Mouse (Mus musculus) ES-Bruce4 (cell line): Measurements from ENCODE around the gene Il27ra. TPM values are rescaled to one million over a fixed set of nuclear protein-coding genes. Genes with fewer than 3 reads are reported as not detected.

ENCODE experiments used
- H3K27ac ChIP-seq: 2 replicates; pipeline ENCODE4 v1.5.1; 2012; ENCODE audit warnings: low read length, inconsistent platforms; ENCODE audit not compliant: insufficient read depth
- H3K27me3 ChIP-seq: 2 replicates; pipeline ENCODE4 v1.6.1; 2012; ENCODE audit warnings: mild to moderate bottlenecking, low read length, inconsistent platforms; ENCODE audit not compliant: control insufficient read depth, poor library complexity, insufficient read depth, severe bottlenecking
- H3K36me3 ChIP-seq: 2 replicates; pipeline ENCODE4 v1.6.1; 2012; ENCODE audit warnings: inconsistent platforms, mild to moderate bottlenecking, low read length, moderate library complexity; ENCODE audit not compliant: control insufficient read depth, poor library complexity, insufficient read depth, severe bottlenecking
- H3K4me1 ChIP-seq: one replicate; pipeline ENCODE4 v1.8.1; 2011; ENCODE audit warnings: low read length; ENCODE audit not compliant: control insufficient read depth, insufficient read depth
- H3K4me3 ChIP-seq: 2 replicates; pipeline ENCODE4 v1.5.1; 2011; ENCODE audit warnings: low read depth, mild to moderate bottlenecking, low read length
- H3K9ac ChIP-seq: 2 replicates; pipeline ENCODE4 v1.6.1; 2012; ENCODE audit warnings: low read depth, mild to moderate bottlenecking, inconsistent platforms; ENCODE audit not compliant: poor library complexity, severe bottlenecking
- H3K9me3 ChIP-seq: replicated peaks from 2 replicates; pipeline ENCODE4 v1.6.1; 2012; ENCODE audit warnings: mild to moderate bottlenecking, low read length, inconsistent platforms; ENCODE audit not compliant: control insufficient read depth, poor library complexity, insufficient read depth, severe bottlenecking
- CTCF ChIP-seq: IDR thresholded peaks from one replicate; pipeline ENCODE4 v1.8.1; 2011; ENCODE audit warnings: low read depth, low read length
- EP300 ChIP-seq: IDR thresholded peaks from 2 replicates; pipeline ENCODE4 v1.6.1; 2011; ENCODE audit warnings: low read depth, low read length; ENCODE audit not compliant: insufficient read depth
- POLR2A ChIP-seq: IDR thresholded peaks from one replicate; pipeline ENCODE4 v1.8.1; 2011; ENCODE audit warnings: low read length; ENCODE audit not compliant: insufficient read depth
- polyA plus RNA-seq: library from polyadenylated mRNA; stranded (reverse); fragments of >200 nt; gene quantifications from 2 replicates; pipeline ENCODE4 v1.2.4, GENCODE M21; 2011; ENCODE audit warnings: low read depth; ENCODE audit not compliant: missing spikeins, insufficient read depth, insufficient read length

Gene Il27ra
- polyA plus RNA-seq, 1 experiment = 0.61 TPM

DNA sequence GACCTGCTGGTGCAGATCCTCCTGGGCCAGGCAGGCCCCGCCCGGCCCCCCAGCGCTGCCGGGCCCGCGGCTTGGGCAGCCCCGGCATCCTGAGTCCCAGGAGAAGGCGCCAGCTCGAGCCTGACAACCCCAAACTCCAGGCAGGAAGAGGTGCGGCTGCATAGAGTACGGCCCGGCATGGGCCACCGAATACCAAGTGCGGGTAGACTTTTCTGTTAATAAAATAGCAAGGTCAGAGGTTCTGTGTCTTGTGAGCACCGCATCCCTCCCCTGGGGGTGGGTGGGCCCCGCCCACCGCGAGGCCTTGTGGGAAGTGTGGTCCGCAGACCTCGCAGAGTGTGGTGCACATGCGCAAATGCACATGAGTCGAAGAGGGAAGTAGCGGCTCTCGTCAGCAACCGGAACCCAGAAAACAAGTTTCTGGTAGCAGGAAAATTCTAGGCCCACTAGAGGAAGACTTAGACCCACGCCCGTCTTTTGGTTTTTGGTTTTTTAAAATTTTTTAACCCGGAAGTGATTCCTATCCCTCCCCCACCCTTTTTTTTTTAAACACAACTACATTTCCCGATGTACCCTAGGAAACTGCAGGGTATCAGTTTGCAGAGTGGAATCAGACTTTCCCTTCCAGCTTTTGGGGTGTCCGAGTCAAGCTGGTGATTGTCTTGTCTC, 37.7 kb downstream of the Il27ra start:
- peaks cover under 1% of the 10 kb centered on the region for H3K4me1 ChIP-seq
- H3K27ac ChIP-seq = peak overlapping the region; percentile 62
- no peaks in the 10 kb centered on the region for H3K27me3 ChIP-seq
- peak overlapping the region; percentile 93 for H3K4me3 ChIP-seq
- TF ChIP-seq CTCF (no peak), EP300 (no peak), POLR2A (peak; percentile 19)
- H3K36me3 ChIP-seq = peaks cover 13% of the 10 kb centered on the region
- no peaks in the 10 kb centered on the region for H3K9me3 ChIP-seq
- H3K9ac ChIP-seq = peak overlapping the region; percentile 88

DNA sequence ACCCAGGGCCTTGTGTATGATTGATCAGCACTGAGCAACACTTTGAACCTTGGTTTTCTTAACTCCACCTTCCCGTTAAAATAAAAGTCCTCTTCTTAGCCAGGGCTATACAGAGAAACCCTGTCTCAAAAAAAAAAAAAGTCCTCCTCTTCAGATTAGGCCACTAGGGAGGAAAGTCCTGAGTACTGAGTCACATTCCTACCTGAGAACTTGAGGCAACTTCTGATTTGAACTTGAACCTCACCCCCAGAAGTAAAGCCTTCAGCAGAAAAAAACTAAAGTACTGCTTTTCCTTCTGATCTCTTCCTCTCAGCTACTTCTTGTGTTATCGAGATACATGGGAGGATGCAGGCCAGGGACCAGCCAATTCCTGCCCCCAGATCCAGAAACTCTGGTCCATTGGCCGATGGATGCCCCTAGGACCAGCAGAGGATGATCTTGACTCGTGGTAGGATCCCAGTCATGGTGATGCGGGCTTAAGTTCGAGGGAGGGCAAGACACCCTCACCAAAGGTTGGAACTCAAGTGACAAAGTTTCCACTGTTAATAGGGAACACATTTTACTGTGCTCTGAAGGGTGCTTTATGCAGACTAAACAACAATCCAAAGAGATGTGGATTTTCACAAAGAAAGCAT, 38.7 kb downstream of the Il27ra start:
- peak overlapping the region; percentile 88 for H3K9ac ChIP-seq
- TF ChIP-seq POLR2A (no peak), EP300 (no peak)
- H3K36me3 ChIP-seq = peaks cover 18% of the 10 kb centered on the region
- H3K9me3 ChIP-seq = no peaks in the 10 kb centered on the region
- peak overlapping the region; percentile 93 for H3K4me3 ChIP-seq
- H3K27me3 ChIP-seq = no peaks in the 10 kb centered on the region
- H3K27ac ChIP-seq = no peak overlapping the region; the same call in 1 of the 2 replicates
- peaks cover 7% of the 10 kb centered on the region for H3K4me1 ChIP-seq

DNA sequence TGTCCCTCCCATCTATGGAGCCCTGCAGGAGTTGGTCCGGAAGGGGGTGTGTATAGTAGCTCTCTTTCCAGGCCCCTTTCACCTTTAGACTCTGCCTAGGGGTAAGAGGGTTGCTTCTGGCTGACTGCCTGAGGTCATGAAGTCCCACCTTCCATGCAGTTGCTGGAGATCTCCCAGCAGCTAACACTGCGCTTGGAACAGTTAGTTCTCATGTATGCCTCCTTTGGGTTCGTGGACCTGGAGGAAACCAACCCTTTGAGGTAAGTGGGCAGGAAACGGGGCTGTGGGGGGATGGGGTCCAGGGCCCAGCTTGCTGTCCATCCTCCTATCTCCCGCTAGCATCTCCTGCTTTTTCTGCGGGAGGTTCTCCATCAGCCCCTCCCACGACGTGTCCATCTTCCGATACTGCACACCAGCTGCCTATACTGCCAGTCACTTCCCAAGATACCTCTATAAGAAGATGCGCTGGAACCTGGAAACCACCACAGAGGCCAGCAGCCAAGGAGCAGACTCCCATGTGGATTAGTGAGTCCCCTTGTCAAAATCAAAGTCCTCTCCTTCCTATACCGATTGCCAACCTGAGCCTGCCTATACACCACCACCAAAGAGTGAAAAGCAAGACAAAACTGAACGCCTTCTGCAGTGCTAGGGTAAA, 39.3 kb downstream of the Il27ra start:
- Histone ChIP-seq H3K27ac (no peak overlapping the region), H3K36me3 (peaks cover 18% of the 10 kb centered on the region), H3K9me3 (no peaks in the 10 kb centered on the region), H3K27me3 (no peaks in the 10 kb centered on the region), H3K9ac (no peak overlapping the region), H3K4me3 (peak overlapping the region; percentile 15; the same call in 1 of the 2 replicates), H3K4me1 (peaks cover 7% of the 10 kb centered on the region)
- TF ChIP-seq CTCF (no peak), POLR2A (no peak), EP300 (no peak)

DNA sequence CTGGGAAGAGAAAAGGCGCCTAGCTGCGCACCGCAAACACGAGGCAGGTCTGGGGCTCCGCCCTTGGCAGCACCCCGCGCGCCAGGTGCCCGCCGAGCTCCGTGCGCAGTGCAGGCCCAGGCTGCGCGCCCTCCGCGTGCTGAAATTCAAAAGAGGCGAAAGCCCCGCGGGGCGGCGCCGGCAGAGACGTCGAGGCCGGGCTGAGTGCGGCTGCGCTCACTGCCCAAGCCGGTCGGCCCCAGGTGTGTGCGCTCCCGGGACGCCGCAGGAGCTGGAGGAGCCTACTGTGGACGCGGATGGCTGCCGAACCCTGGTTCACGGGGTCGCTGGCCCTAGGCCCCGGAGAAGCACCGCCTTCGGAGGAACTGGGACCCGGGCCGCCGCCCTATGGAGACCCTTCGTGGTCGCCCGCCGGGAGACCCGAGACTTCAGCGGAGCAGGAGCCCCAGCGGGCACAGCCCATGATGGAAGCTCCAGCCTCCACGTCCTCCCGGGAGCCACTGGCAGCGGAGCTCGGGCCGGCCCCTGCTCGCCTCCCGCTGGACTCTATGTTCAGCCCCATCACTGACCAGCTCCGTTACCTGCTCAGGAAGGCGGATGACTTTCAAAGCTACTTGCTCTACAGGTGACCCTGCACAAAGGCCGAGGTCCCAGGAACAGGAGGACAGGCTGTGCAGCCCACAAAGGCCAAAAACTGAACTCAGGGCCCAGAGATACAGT, 40.9 kb downstream of the Il27ra start, which contains the start of gene 1700067K01Rik:
TSS of gene 1700067K01Rik (plus strand) at position 222 of the 720 bp plus-strand sequence.
- Histone ChIP-seq H3K27ac (no peak within 1 kb of the TSS), H3K4me1 (peaks cover 7% of the 10 kb centered on the region), H3K4me3 (peak within 1 kb of the TSS; percentile 73), H3K36me3 (peaks cover 18% of the 10 kb centered on the region), H3K9me3 (no peaks in the 10 kb centered on the region), H3K27me3 (no peaks in the 10 kb centered on the region), H3K9ac (peak within 1 kb of the TSS; percentile 96)
- TF ChIP-seq EP300 = no peak
- TF ChIP-seq POLR2A = no peak
- no peak for TF ChIP-seq CTCF

DNA sequence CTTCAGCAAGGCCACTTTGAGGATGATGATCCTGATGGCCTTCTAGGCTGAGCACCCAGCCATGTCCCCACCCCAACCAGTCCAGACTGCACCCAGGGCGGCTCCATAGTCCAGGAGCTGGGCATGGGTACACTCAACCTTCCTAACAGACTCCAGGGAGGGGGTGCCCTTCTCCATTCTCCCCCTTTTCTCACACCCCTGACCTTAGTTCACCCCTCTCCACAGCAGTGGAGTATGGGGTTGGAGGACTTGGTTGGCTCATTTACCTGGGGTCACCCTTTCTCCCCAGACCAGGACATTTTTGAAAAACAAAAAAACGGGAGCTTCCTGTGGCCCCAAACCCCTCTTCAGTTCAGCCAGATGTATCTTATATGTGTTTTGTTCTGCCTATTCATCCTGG, 42.6 kb downstream of the Il27ra start:
- H3K9me3 ChIP-seq = no peaks in the 10 kb centered on the region
- no peak overlapping the region for H3K9ac ChIP-seq
- TF ChIP-seq POLR2A (no peak), CTCF (no peak), EP300 (no peak)
- H3K4me1 ChIP-seq = peaks cover 7% of the 10 kb centered on the region
- no peak overlapping the region for H3K4me3 ChIP-seq
- H3K27me3 ChIP-seq = no peaks in the 10 kb centered on the region
- H3K36me3 ChIP-seq = peaks cover 18% of the 10 kb centered on the region
- H3K27ac ChIP-seq = no peak overlapping the region
